Mouse (Mus musculus) neural tube, embryonic 13.5 days (tissue): ENCODE data around the gene Ipo4. TPM values are rescaled to one million over a fixed set of nuclear protein-coding genes. Genes with fewer than 3 reads are reported as not detected.
A peak's percentile ranks its signal among the peaks of the same experiment; 100 is the strongest.

ENCODE experiments used
- ATAC-seq: fragments of 200-750 bp; cut with Nextera tagmentation; 2 replicates; pipeline ENCODE4 v1.8.0; 2017; ENCODE audit warnings: low read depth, mild to moderate bottlenecking, moderate TSS enrichment, moderate library complexity
- H3K27ac ChIP-seq: fragments of 300-500 bp; sonication (generic); replicated peaks from 2 replicates; pipeline ENCODE4 v1.5.1; 2015; ENCODE audit warnings: moderate library complexity, mild to moderate bottlenecking, inconsistent platforms
- H3K27me3 ChIP-seq: fragments of 300-500 bp; sonication (generic); 2 replicates; pipeline ENCODE4 v1.6.1; 2015; ENCODE audit warnings: mild to moderate bottlenecking, inconsistent platforms
- H3K36me3 ChIP-seq: fragments of 300-500 bp; sonication (generic); 2 replicates; pipeline ENCODE4 v1.6.1; 2015; ENCODE audit warnings: mild to moderate bottlenecking, inconsistent platforms
- H3K4me1 ChIP-seq: fragments of 300-500 bp; sonication (generic); replicated peaks from 2 replicates; pipeline ENCODE4 v1.6.1; 2015; ENCODE audit warnings: inconsistent platforms
- H3K4me2 ChIP-seq: fragments of 300-500 bp; sonication (generic); 2 replicates; pipeline ENCODE4 v1.6.1; 2015; ENCODE audit warnings: inconsistent platforms, mild to moderate bottlenecking, moderate library complexity
- H3K4me3 ChIP-seq: fragments of 300-500 bp; sonication (generic); 2 replicates; pipeline ENCODE4 v1.5.1; 2015; ENCODE audit warnings: mild to moderate bottlenecking, inconsistent platforms
- H3K9ac ChIP-seq: fragments of 300-500 bp; sonication (generic); 2 replicates; pipeline ENCODE4 v1.6.1; 2015; ENCODE audit warnings: moderate library complexity, mild to moderate bottlenecking, inconsistent platforms
- H3K9me3 ChIP-seq: fragments of 300-500 bp; sonication (generic); 2 replicates; pipeline ENCODE4 v1.6.1; 2016; ENCODE audit warnings: inconsistent platforms
- WGBS: fragments of 180-500 bp; shearing (Covaris S2); methylation state at CpG from one replicate; pipeline ENCODE4 v1.1.7; 2015; 5-methylcytosine and 5-hydroxymethylcytosine counted together
- polyA plus RNA-seq: library from polyadenylated mRNA; unstranded; fragments of >200 nt; fragmentation: Nextera tagmentation; extraction: Ambion mirVana; gene quantifications from 2 replicates; pipeline ENCODE4 v1.2.1, GENCODE M21; 2015

Gene Ipo4
- polyA plus RNA-seq, 1 experiment from 2014 or later = 81.6 TPM

- Histone ChIP-seq H3K4me2 (no peak overlapping the region), H3K4me3 (no peak overlapping the region), H3K4me1 (no peaks in the 10 kb centered on the region), H3K9me3 (no peaks in the 10 kb centered on the region), H3K36me3 (no peaks in the 10 kb centered on the region; the same call in 1 of the 2 replicates), H3K27me3 (no peaks in the 10 kb centered on the region), H3K9ac (no peak overlapping the region), H3K27ac (no peak overlapping the region)
- ATAC-seq = no peak
- WGBS = 90% methylated on average over 7 of the region's 7 CpGs
These were observed 15.8 kb upstream of the Ipo4 start for GRCm38 (mm10) chr14:55651528-55651927.

- Histone ChIP-seq H3K4me1 (peaks cover 5% of the 10 kb centered on the region), H3K9ac (no peak within 1 kb of the TSS), H3K9me3 (no peaks in the 10 kb centered on the region), H3K4me3 (no peak within 1 kb of the TSS), H3K36me3 (no peaks in the 10 kb centered on the region; the same call in 1 of the 2 replicates), H3K27me3 (no peaks in the 10 kb centered on the region), H3K27ac (no peak within 1 kb of the TSS), H3K4me2 (no peak within 1 kb of the TSS)
- no peak for ATAC-seq
- 93% methylated on average over 2 of the region's 2 CpGs for WGBS
These were observed 14.1 kb upstream of the Ipo4 start, which contains the start of gene Tssk4 for GRCm38 (mm10) chr14:55649884-55650283. Gene Tssk4, plus strand, starts transcription at chr14:55650184.

- peak overlapping the region; percentile 78 for H3K4me2 ChIP-seq
- peaks cover 26% of the 10 kb centered on the region for H3K4me1 ChIP-seq
- H3K4me3 ChIP-seq = peak overlapping the region; percentile 97
- H3K27ac ChIP-seq = no peak overlapping the region
- no peak for ATAC-seq
- peaks cover 23% of the 10 kb centered on the region for H3K36me3 ChIP-seq
- no peaks in the 10 kb centered on the region for H3K9me3 ChIP-seq
- WGBS = 26% methylated on average over 17 of the region's 17 CpGs
- no peaks in the 10 kb centered on the region for H3K27me3 ChIP-seq
- peak overlapping the region; percentile 94 for H3K9ac ChIP-seq
These were observed 8.6 kb upstream of the Ipo4 start for GRCm38 (mm10) chr14:55644261-55644888.

GRCm38 (mm10) chr14:55643060-55643907 is 7.5 kb upstream of the Ipo4 start, which contains the start of gene Tm9sf1:
Gene Tm9sf1, minus strand, starts transcription at chr14:55643806.
- peak within 1 kb of the TSS; percentile 94 for H3K9ac ChIP-seq
- under 1% methylated on average over 89 of the region's 89 CpGs for WGBS
- peaks cover 26% of the 10 kb centered on the region for H3K4me1 ChIP-seq
- peak; percentile 88 for ATAC-seq
- no peaks in the 10 kb centered on the region for H3K9me3 ChIP-seq
- peak within 1 kb of the TSS; percentile 97 for H3K27ac ChIP-seq
- H3K4me3 ChIP-seq = peak within 1 kb of the TSS; percentile 97
- H3K4me2 ChIP-seq = peak within 1 kb of the TSS; percentile 78
- no peaks in the 10 kb centered on the region for H3K27me3 ChIP-seq
- peaks cover 32% of the 10 kb centered on the region for H3K36me3 ChIP-seq

GRCm38 (mm10) chr14:55642679-55643059 is 6.9 kb upstream of the Ipo4 start:
- peak overlapping the region; percentile 97 for H3K4me3 ChIP-seq
- H3K4me2 ChIP-seq = peak overlapping the region; percentile 78
- peaks cover 26% of the 10 kb centered on the region for H3K4me1 ChIP-seq
- ATAC-seq = peak; percentile 26
- peak overlapping the region; percentile 97 for H3K27ac ChIP-seq
- peaks cover 38% of the 10 kb centered on the region for H3K36me3 ChIP-seq
- H3K9me3 ChIP-seq = no peaks in the 10 kb centered on the region
- H3K27me3 ChIP-seq = no peaks in the 10 kb centered on the region
- peak overlapping the region; percentile 94 for H3K9ac ChIP-seq
- WGBS = 25% methylated on average over 8 of the region's 8 CpGs

GRCm38 (mm10) chr14:55641291-55641690 is 5.5 kb upstream of the Ipo4 start:
- Histone ChIP-seq H3K27ac (no peak overlapping the region), H3K4me1 (peaks cover 28% of the 10 kb centered on the region), H3K9ac (no peak overlapping the region), H3K27me3 (no peaks in the 10 kb centered on the region), H3K4me3 (no peak overlapping the region), H3K9me3 (no peaks in the 10 kb centered on the region), H3K4me2 (no peak overlapping the region), H3K36me3 (peaks cover 52% of the 10 kb centered on the region)
- ATAC-seq = no peak
- 91% methylated on average over 13 of the region's 13 CpGs for WGBS

- no peak for ATAC-seq
- WGBS = 97% methylated on average over 14 of the region's 14 CpGs
- Histone ChIP-seq H3K27ac (no peak overlapping the region), H3K9ac (no peak overlapping the region), H3K36me3 (peaks cover 54% of the 10 kb centered on the region), H3K4me1 (peaks cover 32% of the 10 kb centered on the region), H3K4me2 (no peak overlapping the region), H3K9me3 (no peaks in the 10 kb centered on the region), H3K4me3 (no peak overlapping the region), H3K27me3 (no peaks in the 10 kb centered on the region)
These were observed 5.1 kb upstream of the Ipo4 start for GRCm38 (mm10) chr14:55640816-55641215.

GRCm38 (mm10) chr14:55637795-55638194 is 2.0 kb upstream of the Ipo4 start, which contains the start of gene Gm49378:
Gene Gm49378, minus strand, starts transcription at chr14:55637895.
- 92% methylated on average over 9 of the region's 9 CpGs for WGBS
- peaks cover 33% of the 10 kb centered on the region for H3K4me1 ChIP-seq
- no peak within 1 kb of the TSS for H3K27ac ChIP-seq
- H3K36me3 ChIP-seq = peaks cover 68% of the 10 kb centered on the region
- no peak within 1 kb of the TSS for H3K4me3 ChIP-seq
- H3K9ac ChIP-seq = no peak within 1 kb of the TSS
- no peaks in the 10 kb centered on the region for H3K9me3 ChIP-seq
- H3K27me3 ChIP-seq = no peaks in the 10 kb centered on the region
- ATAC-seq = no peak
- no peak within 1 kb of the TSS for H3K4me2 ChIP-seq

- no peak; the same call in none of the 2 replicates for ATAC-seq
- H3K4me2 ChIP-seq = peak overlapping the region; percentile 95
- H3K36me3 ChIP-seq = peaks cover 79% of the 10 kb centered on the region
- H3K4me3 ChIP-seq = peak overlapping the region; percentile 73
- WGBS = 4% methylated on average over 23 of the region's 23 CpGs
- peak overlapping the region; percentile 83 for H3K9ac ChIP-seq
- no peaks in the 10 kb centered on the region for H3K27me3 ChIP-seq
- peaks cover 23% of the 10 kb centered on the region for H3K4me1 ChIP-seq
- H3K27ac ChIP-seq = peak overlapping the region; percentile 85
- no peaks in the 10 kb centered on the region for H3K9me3 ChIP-seq
These were observed 759 bp downstream of the Ipo4 start for GRCm38 (mm10) chr14:55634874-55635522.

- Histone ChIP-seq H3K9ac (no peak overlapping the region), H3K36me3 (peaks cover 98% of the 10 kb centered on the region), H3K4me2 (no peak overlapping the region), H3K4me1 (peaks cover 6% of the 10 kb centered on the region), H3K27ac (no peak overlapping the region), H3K9me3 (no peaks in the 10 kb centered on the region), H3K4me3 (no peak overlapping the region), H3K27me3 (no peaks in the 10 kb centered on the region)
- WGBS = 57% methylated on average over 5 of the region's 5 CpGs
- no peak for ATAC-seq
These were observed 6.4 kb downstream of the Ipo4 start for GRCm38 (mm10) chr14:55629312-55629711.

GRCm38 (mm10) chr14:55628077-55628827 is 7.5 kb downstream of the Ipo4 start:
- Histone ChIP-seq H3K9ac (no peak overlapping the region), H3K4me2 (no peak overlapping the region), H3K4me3 (no peak overlapping the region), H3K4me1 (no peaks in the 10 kb centered on the region), H3K36me3 (peaks cover 99% of the 10 kb centered on the region), H3K9me3 (no peaks in the 10 kb centered on the region), H3K27me3 (no peaks in the 10 kb centered on the region), H3K27ac (no peak overlapping the region)
- no peak for ATAC-seq
- WGBS = 81% methylated on average over 27 of the region's 27 CpGs
